Mouse (Mus musculus) retina, postnatal 7 days (tissue): ENCODE measurements around the gene Zfp94.

Source experiments
- DNase-seq: peaks from one replicate; pipeline ENCODE4 v3.0.0-alpha.2; 2012; ENCODE audit warnings: low read depth, low spot score

Gene Zfp94

GRCm38 (mm10) chr7:24318942-24319341 is 2.5 kb upstream of the Zfp94 start:
- DNase-seq = no peak

GRCm38 (mm10) chr7:24315726-24316566 is 520 bp downstream of the Zfp94 start:
- DNase-seq = no peak

GRCm38 (mm10) chr7:24300771-24301282 is 15.6 kb downstream of the Zfp94 start, which contains the start of gene Zfp61:
TSS of gene Zfp61 (minus strand) at chr7:24301232.
- no peak for DNase-seq

- no peak for DNase-seq
Observed at GRCm38 (mm10) chr7:24299823-24300481, 16.5 kb downstream of the Zfp94 start.

GRCm38 (mm10) chr7:24298973-24299708 is 17.3 kb downstream of the Zfp94 start:
- peak; percentile 74 for DNase-seq

- no peak for DNase-seq
Observed at GRCm38 (mm10) chr7:24298635-24298972, 17.9 kb downstream of the Zfp94 start.

- DNase-seq = no peak
Observed at GRCm38 (mm10) chr7:24297361-24298095, 18.9 kb downstream of the Zfp94 start.

- DNase-seq = no peak
Observed at GRCm38 (mm10) chr7:24296386-24296785, 20.1 kb downstream of the Zfp94 start.

GRCm38 (mm10) chr7:24295376-24295775 is 21.1 kb downstream of the Zfp94 start:
- DNase-seq = no peak

GRCm38 (mm10) chr7:24294763-24295162 is 21.7 kb downstream of the Zfp94 start:
- no peak for DNase-seq

GRCm38 (mm10) chr7:24293061-24293851 is 23.2 kb downstream of the Zfp94 start:
- no peak for DNase-seq

- DNase-seq = no peak
Observed at GRCm38 (mm10) chr7:24291387-24292090, 24.9 kb downstream of the Zfp94 start.

GRCm38 (mm10) chr7:24290106-24290693 is 26.3 kb downstream of the Zfp94 start:
- DNase-seq = no peak

GRCm38 (mm10) chr7:24288512-24288911 is 28.0 kb downstream of the Zfp94 start:
- no peak for DNase-seq

- DNase-seq = no peak
Observed at GRCm38 (mm10) chr7:24287670-24288069, 28.8 kb downstream of the Zfp94 start.

GRCm38 (mm10) chr7:24286916-24287315 is 29.6 kb downstream of the Zfp94 start:
- DNase-seq = no peak

- no peak for DNase-seq
Observed at GRCm38 (mm10) chr7:24286090-24286489, 30.4 kb downstream of the Zfp94 start.

- no peak for DNase-seq
Observed at GRCm38 (mm10) chr7:24280858-24281145, 35.7 kb downstream of the Zfp94 start.

- no peak for DNase-seq
Observed at GRCm38 (mm10) chr7:24280031-24280857, 36.2 kb downstream of the Zfp94 start.
